Mouse (Mus musculus): ENCODE data around the gene Numb. TPM values are rescaled to one million over a fixed set of nuclear protein-coding genes. Genes with fewer than 3 reads are reported as not detected.
"Not testable (repeated sequence)": the region's sequence is repeated elsewhere in the genome, so short reads cannot be mapped to it uniquely, and the experiment has no call there.

Gene Numb
- polyA plus RNA-seq, 1 experiment from 2014 or later = 14.9 TPM

DNA sequence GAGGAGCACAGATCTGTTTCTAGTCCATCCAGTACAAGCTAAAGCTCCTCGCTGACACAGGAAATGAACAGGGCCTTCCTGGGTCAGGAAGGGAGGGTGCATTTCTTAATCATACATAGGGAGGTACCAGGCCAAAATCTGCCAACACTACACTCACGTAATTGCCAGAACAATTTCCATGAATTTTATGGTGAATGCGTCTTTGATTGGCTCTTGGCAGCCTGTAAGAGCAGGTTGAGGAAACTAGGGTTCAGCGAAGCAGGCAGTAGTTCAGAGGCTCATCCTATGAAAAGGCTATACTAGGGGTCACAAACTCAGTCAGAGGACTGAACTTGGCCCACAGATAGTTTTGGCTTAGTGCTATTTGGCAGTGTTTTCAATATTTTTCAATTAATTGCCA, 18.3 kb upstream of the Numb start:
- Histone ChIP-seq H3K4me3 (replicated peaks) (no peak overlapping the region), H3K36me3 (no peaks in the 10 kb centered on the region), H3K9me3 (replicated peaks) (no peaks in the 10 kb centered on the region), H3K9ac (replicated peaks) (no peak overlapping the region), H3K27ac (replicated peaks) (no peak overlapping the region), H3K27me3 (replicated peaks) (no peaks in the 10 kb centered on the region), H3K4me2 (no peak overlapping the region), H3K4me1 (no peaks in the 10 kb centered on the region)
- 78% methylated on average over 4 of the region's 4 CpGs for whole genome bisulfite sequencing
- ATAC-seq (ENCODE audit: low FRiP score) = no peak

DNA sequence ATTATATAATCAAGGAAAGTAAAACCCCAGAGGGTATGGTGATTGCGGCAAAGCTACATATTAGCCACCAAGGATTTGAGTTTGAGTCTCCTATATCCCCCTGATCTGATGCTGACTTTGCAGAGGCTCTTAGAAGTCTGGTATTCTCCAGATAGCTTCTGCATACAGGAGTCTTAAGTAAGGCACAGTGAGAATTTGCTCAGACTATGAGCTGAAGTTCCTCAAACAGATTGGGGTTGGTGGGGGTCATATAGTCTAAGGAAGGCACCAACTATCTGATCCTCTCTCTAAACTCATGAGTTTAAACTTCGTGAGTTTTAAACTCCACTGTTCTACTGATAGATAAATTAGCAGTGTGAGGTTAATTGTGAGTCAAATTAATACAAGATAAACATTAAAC, 17.6 kb upstream of the Numb start:
- H3K4me3 ChIP-seq (replicated peaks) = no peak overlapping the region
- no peak overlapping the region for H3K4me2 ChIP-seq
- H3K9ac ChIP-seq (replicated peaks) = no peak overlapping the region
- ATAC-seq (ENCODE audit: low FRiP score) = no peak
- H3K27ac ChIP-seq (replicated peaks) = no peak overlapping the region
- WGBS = 81% methylated on average over 2 of the region's 2 CpGs
- no peaks in the 10 kb centered on the region for H3K27me3 ChIP-seq (replicated peaks)
- H3K4me1 ChIP-seq = no peaks in the 10 kb centered on the region
- no peaks in the 10 kb centered on the region for H3K9me3 ChIP-seq (replicated peaks)
- no peaks in the 10 kb centered on the region for H3K36me3 ChIP-seq

DNA sequence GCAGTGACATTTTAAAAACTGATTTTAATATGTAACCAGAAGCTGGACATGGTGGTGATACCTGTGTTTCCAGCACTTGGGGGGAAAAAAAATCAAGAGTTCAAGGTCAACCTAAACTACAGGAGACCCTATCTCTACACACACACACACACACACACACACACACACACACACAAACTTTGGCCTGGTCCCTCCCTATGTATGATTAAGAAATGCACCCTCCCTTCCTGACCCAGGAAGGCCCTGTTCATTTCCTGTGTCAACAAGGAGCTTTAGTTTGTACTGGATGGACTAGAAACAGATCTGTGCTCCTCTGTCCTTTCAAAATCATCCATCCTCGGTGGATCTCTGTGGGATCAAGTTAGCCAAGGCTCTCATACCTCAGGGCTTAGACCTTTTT, 16.9 kb upstream of the Numb start:
- ATAC-seq (ENCODE audit: low FRiP score); H3K4me3 ChIP-seq (replicated peaks); H3K27ac ChIP-seq (replicated peaks); H3K9ac ChIP-seq (replicated peaks); H3K4me1 ChIP-seq; H3K27me3 ChIP-seq (replicated peaks); H3K9me3 ChIP-seq (replicated peaks); H3K36me3 ChIP-seq; H3K4me2 ChIP-seq: not testable (repeated sequence)
- 68% methylated on average over 1 of the region's 1 CpGs for WGBS

DNA sequence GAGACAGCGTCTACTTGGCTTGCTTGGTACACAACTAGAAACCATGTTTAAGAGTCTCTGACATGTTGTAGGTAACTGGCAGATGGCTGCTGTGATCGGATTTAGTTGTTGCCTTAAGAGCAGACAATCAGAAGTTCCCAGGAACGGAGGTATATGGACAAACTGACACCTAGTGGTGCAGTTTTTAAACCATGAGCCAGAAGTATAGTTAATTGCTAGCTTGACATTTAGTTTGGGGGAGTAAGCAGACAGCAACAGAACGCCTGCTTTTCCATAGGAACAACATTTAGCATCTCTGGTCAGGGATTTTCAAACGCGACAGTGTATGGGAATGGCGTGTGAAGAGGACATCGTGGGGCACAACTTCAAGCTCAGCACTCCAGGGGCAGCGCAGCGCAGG, 15.9 kb upstream of the Numb start:
- H3K4me2 ChIP-seq = no peak overlapping the region
- H3K9ac ChIP-seq (replicated peaks) = no peak overlapping the region
- no peak overlapping the region for H3K4me3 ChIP-seq (replicated peaks)
- H3K9me3 ChIP-seq (replicated peaks) = no peaks in the 10 kb centered on the region
- no peak for ATAC-seq (ENCODE audit: low FRiP score)
- no peak overlapping the region for H3K27ac ChIP-seq (replicated peaks)
- WGBS = 73% methylated on average over 10 of the region's 10 CpGs
- no peaks in the 10 kb centered on the region for H3K36me3 ChIP-seq
- no peaks in the 10 kb centered on the region for H3K27me3 ChIP-seq (replicated peaks)
- no peaks in the 10 kb centered on the region for H3K4me1 ChIP-seq

GRCm38 (mm10) chr12:83929186-83929804, 7.6 kb upstream of the Numb start:
- no peak for ATAC-seq (ENCODE audit: low FRiP score)
- Histone ChIP-seq H3K9me3 (replicated peaks) (no peaks in the 10 kb centered on the region), H3K36me3 (no peaks in the 10 kb centered on the region), H3K9ac (replicated peaks) (no peak overlapping the region), H3K4me2 (no peak overlapping the region), H3K27ac (replicated peaks) (no peak overlapping the region), H3K4me3 (replicated peaks) (no peak overlapping the region), H3K27me3 (replicated peaks) (no peaks in the 10 kb centered on the region), H3K4me1 (no peaks in the 10 kb centered on the region)
- WGBS = 44% methylated on average over 2 of the region's 2 CpGs

- Histone ChIP-seq H3K4me3 (replicated peaks) (no peak overlapping the region), H3K9ac (replicated peaks) (no peak overlapping the region), H3K27me3 (replicated peaks) (no peaks in the 10 kb centered on the region), H3K36me3 (no peaks in the 10 kb centered on the region), H3K4me2 (no peak overlapping the region), H3K4me1 (peaks cover 5% of the 10 kb centered on the region), H3K27ac (replicated peaks) (no peak overlapping the region), H3K9me3 (replicated peaks) (no peaks in the 10 kb centered on the region)
- WGBS = 90% methylated on average over 4 of the region's 4 CpGs
- no peak for ATAC-seq (ENCODE audit: low FRiP score)
These were observed 6.0 kb upstream of the Numb start for GRCm38 (mm10) chr12:83927747-83928146.

GRCm38 (mm10) chr12:83926061-83926460, 4.3 kb upstream of the Numb start:
- no peak overlapping the region for H3K27ac ChIP-seq (replicated peaks)
- H3K4me1 ChIP-seq = peaks cover 9% of the 10 kb centered on the region
- no peak overlapping the region for H3K4me2 ChIP-seq
- no peak overlapping the region for H3K4me3 ChIP-seq (replicated peaks)
- H3K36me3 ChIP-seq = no peaks in the 10 kb centered on the region
- no peaks in the 10 kb centered on the region for H3K9me3 ChIP-seq (replicated peaks)
- no peaks in the 10 kb centered on the region for H3K27me3 ChIP-seq (replicated peaks)
- H3K9ac ChIP-seq (replicated peaks) = no peak overlapping the region
- 84% methylated on average over 2 of the region's 2 CpGs for WGBS
- ATAC-seq (ENCODE audit: low FRiP score) = no peak

DNA sequence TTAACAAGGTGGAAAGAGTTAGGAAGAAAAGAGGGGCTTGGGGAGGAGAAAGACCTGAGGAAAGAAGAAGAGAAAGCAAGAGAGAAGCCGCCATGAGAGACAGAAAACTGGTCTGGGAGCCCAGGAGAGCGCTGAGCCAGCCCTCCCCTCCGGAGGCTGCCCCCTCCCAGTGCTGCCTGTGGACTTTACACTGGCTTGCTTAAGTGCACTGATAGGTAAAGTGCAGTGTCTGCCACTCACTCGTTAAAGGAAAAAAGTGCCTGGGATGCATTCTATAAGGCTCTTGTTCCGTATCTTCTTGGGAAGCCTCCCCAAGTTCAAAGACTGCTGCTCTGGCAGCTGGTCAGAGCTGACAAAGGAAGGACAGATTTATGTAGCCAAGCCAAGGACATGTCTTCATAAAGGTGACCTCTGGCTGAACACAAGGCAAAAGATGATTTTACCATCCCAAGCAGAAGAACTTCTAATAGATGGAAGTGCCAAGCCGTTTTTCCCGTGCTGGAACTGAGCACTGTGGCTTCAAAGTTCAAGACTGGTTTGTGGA, 3.5 kb upstream of the Numb start:
- H3K4me2 ChIP-seq = no peak overlapping the region
- no peaks in the 10 kb centered on the region for H3K36me3 ChIP-seq
- no peak for ATAC-seq (ENCODE audit: low FRiP score)
- 71% methylated on average over 7 of the region's 7 CpGs for WGBS
- no peak overlapping the region for H3K4me3 ChIP-seq (replicated peaks)
- no peak overlapping the region for H3K9ac ChIP-seq (replicated peaks)
- H3K9me3 ChIP-seq (replicated peaks) = no peaks in the 10 kb centered on the region
- peaks cover 17% of the 10 kb centered on the region for H3K4me1 ChIP-seq
- no peak overlapping the region for H3K27ac ChIP-seq (replicated peaks)
- no peaks in the 10 kb centered on the region for H3K27me3 ChIP-seq (replicated peaks)

DNA sequence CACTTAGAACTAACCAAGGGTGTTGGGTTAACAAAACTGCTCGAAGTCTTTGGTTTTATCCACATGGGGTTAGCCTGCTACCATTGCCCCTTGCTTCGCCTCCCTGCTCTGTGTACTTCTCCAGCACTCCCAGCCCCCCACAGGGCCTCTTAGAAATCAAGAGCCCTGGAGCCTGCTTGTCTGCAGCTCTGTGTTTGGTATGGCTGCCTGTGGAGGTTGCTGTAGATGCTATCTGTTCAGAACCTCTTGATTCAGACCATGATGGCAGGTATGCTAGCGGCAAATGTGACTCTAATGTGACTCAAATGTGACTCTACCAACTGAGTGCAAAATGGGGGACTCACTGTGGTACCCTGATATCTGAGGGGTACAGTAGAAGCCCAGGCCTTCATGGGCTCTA, 2.6 kb upstream of the Numb start:
- no peaks in the 10 kb centered on the region for H3K9me3 ChIP-seq (replicated peaks)
- no peak overlapping the region for H3K27ac ChIP-seq (replicated peaks)
- H3K4me3 ChIP-seq (replicated peaks) = no peak overlapping the region
- ATAC-seq (ENCODE audit: low FRiP score) = no peak
- 70% methylated on average over 3 of the region's 3 CpGs for WGBS
- H3K4me2 ChIP-seq = no peak overlapping the region
- no peaks in the 10 kb centered on the region for H3K36me3 ChIP-seq
- H3K9ac ChIP-seq (replicated peaks) = no peak overlapping the region
- H3K27me3 ChIP-seq (replicated peaks) = no peaks in the 10 kb centered on the region
- peaks cover 23% of the 10 kb centered on the region for H3K4me1 ChIP-seq

- ATAC-seq (ENCODE audit: low FRiP score) = no peak
- Histone ChIP-seq H3K4me2 (no peak overlapping the region), H3K9me3 (replicated peaks) (no peaks in the 10 kb centered on the region), H3K9ac (replicated peaks) (no peak overlapping the region), H3K27ac (replicated peaks) (no peak overlapping the region), H3K4me1 (peaks cover 26% of the 10 kb centered on the region), H3K4me3 (replicated peaks) (no peak overlapping the region), H3K36me3 (no peaks in the 10 kb centered on the region), H3K27me3 (replicated peaks) (no peaks in the 10 kb centered on the region)
- WGBS = 89% methylated on average over 1 of the region's 1 CpGs
These were observed 1.7 kb upstream of the Numb start for GRCm38 (mm10) chr12:83923486-83923859.

GRCm38 (mm10) chr12:83922724-83923485, 1.2 kb upstream of the Numb start:
- peaks cover 26% of the 10 kb centered on the region for H3K4me1 ChIP-seq
- H3K9ac ChIP-seq (replicated peaks) = no peak overlapping the region
- H3K27me3 ChIP-seq (replicated peaks) = no peaks in the 10 kb centered on the region
- no peak for ATAC-seq (ENCODE audit: low FRiP score)
- H3K9me3 ChIP-seq (replicated peaks) = no peaks in the 10 kb centered on the region
- H3K27ac ChIP-seq (replicated peaks) = no peak overlapping the region
- peak overlapping the region; percentile 54 for H3K4me2 ChIP-seq
- 36% methylated on average over 8 of the region's 8 CpGs for WGBS
- H3K4me3 ChIP-seq (replicated peaks) = peak overlapping the region; percentile 95
- H3K36me3 ChIP-seq = no peaks in the 10 kb centered on the region

DNA sequence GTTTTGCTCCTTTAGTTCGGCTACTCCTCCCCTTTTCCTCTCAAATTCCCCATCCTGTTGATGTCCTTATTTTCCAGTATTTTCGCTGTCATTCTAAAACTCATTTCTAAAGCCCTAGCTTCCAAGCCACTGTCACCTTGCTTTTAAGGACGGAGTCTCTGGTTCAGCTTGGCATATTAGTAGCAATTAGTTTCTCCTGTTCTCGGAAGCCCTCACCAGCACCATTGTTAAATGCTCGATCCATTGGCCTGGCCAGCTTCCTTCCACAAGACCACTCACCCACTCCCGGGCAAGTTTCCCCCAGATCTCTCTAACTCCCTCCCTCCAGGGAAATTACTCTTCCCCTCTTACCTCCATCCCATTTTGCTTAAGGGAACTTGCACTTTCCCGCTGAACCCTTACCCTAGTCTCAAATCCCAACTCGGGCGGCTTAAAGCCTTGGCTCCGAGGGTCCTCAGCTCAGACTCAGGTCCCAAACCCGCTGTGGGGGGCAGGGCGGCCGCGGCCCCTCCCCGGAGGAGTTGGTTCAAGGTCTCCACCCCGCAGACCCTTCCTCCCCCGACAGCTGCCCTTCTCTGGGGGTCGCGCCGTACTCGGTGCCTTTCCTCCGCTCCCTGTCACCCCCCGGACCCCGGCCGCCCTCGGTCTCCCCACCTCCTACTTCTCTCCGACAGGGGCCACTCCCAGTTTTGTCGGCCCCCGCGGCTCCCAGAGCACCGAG, 853 bp downstream of the Numb start:
- under 1% methylated on average over 31 of the region's 31 CpGs for WGBS
- H3K27me3 ChIP-seq (replicated peaks) = no peaks in the 10 kb centered on the region
- ATAC-seq (ENCODE audit: low FRiP score) = 0 out of 2 replicates have a peak, but pooled peaks have one; percentile 0
- no peaks in the 10 kb centered on the region for H3K9me3 ChIP-seq (replicated peaks)
- H3K4me2 ChIP-seq = peak overlapping the region; percentile 89
- H3K27ac ChIP-seq (replicated peaks) = peak overlapping the region; percentile 87
- H3K9ac ChIP-seq (replicated peaks) = peak overlapping the region; percentile 87
- peaks cover 26% of the 10 kb centered on the region for H3K4me1 ChIP-seq
- peak overlapping the region; percentile 95 for H3K4me3 ChIP-seq (replicated peaks)
- H3K36me3 ChIP-seq = no peaks in the 10 kb centered on the region

All from neural tube, embryonic 15.5 days (tissue).